Mouse (Mus musculus) left cerebral cortex, adult 11 months (tissue): ENCODE results near the gene Rasal2.
A peak's percentile ranks its signal among the peaks of the same experiment; 100 is the strongest.
"Not testable (repeated sequence)": the region's sequence is repeated elsewhere in the genome, so short reads cannot be mapped to it uniquely, and the experiment has no call there.

Experiments used
- DNase-seq: peaks from one replicate; pipeline ENCODE4 v3.0.0; 2022; ENCODE audit warnings: low spot score

Rasal2 gene

DNA sequence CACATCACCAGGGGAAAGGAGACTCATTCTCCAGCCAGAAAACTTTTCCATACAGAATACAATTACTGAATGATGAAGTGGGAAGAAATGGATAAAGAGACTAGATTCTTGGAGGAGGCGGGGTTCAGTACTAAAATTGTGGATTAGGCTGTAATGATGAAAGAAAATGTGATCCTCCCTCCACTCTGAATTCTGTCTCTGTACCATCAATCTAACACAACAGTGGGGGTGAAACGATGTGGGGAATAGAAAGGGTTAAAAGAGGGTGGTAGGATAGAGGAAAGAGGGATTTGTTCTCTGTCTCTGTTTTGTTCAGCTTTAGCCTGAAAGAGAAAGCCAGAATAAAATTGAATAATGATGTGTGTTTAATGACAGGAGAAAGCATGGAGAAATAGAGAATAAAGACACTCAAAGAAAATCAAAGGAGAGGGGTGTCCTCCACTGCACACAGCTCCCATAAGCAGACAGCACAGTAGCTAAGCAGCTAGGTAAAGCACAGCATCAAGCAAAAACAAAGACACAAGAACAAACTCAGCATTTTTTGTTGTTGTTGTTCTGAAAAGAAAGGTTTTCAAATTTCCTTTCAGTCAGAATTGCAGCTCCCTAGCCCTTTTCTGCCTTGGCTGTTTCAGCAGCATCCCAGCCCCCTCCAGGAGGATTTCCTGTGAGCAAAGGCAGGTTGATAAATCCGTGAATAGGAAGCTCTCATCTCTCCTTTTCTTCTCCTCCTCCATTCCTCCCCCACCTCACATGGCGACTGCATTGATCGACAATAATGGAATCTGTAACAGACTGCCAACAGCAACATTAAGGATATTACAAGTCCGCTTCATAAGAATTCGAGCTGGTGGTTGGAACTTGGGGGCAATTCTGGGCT is 168.6 kb downstream of the Rasal2 start:
- no peak for DNase-seq

DNA sequence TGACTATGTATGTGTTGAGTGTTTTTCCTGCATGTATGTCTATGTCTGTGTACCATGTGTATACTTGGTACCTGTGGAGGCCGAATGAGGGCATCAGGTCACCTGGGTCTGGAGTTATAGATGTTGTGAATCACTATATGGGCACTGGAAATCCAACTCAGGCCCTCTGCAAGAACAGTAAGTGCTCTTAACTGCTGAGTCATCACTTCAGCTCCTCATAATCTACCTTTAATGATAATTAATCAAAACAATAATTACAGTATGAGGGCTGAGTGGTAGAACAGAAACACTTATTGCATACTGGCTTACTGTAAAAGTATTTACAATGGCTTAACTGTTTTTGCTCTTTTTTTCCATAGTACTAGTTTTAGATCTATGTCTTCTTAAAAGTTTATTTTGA is 172.7 kb downstream of the Rasal2 start:
- no peak for DNase-seq

DNA sequence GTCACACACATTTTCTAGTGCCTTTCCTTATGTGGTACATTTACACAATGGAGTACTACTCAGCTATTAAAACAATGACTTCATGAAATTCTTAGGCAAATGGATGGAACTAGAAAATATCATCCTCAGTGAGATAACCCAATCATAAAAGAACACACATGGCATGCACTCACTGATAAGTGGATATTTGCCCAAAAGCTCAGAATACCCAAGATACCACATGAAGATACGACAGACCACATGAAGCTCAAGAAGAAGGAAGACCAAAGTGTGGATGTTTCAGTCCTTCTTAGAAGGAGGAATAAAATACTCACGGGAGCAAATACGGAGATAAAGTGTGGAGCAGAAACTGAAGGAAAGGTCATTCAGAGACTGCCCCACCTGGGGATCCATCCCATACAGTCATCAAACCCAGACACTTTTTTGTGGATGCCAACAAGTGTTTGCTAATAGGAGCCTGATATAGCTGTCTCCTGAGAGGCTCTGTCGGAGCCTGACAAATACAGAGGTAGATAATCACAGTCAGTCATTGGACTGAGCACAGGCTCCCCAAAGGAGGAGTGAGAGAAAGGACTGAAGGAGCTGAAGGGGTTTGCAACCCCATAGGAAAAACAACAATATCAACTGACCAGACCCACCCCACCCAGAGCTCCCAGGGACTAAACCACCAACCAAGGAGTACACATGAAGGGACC is 175.6 kb downstream of the Rasal2 start:
- not testable (repeated sequence) for DNase-seq

DNA sequence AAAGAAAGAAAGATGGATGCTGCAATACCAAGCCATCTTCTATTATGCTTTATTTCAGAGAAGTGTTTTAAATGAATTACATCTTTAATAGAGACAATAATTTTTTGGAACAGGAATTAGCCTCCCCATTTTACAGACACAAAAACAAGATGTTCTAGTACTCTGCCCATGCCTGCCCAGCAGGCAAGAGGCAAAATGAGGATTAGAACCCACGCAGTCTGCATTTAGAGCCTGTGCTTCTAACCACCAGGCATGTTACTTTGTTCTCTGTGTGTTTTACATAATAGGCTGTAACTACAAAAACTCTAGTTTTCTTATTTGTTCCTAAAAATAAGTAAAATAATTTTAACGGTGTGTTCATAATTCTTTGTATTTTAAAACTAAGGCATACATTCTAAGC is 178.9 kb downstream of the Rasal2 start:
- DNase-seq: no peak

DNA sequence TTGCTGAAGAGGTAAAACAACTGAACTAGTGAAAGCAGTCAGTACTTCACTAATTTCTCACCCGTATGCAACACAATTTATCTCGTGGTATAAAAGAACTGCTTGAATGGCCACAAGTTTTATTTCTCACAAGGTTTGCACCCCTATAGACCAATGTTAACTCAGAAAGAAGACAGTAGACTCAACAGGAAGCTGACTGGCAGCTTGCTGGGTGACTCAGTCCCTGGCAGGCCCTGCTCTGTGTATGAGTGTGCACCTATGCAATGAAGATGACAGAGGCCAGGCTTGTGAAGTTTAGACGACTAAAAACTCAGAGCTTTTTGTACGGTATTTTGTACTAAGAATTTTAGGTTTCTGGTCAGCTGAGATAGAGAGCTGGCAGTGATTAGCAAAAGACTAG is 180.0 kb downstream of the Rasal2 start:
- DNase-seq: no peak

DNA sequence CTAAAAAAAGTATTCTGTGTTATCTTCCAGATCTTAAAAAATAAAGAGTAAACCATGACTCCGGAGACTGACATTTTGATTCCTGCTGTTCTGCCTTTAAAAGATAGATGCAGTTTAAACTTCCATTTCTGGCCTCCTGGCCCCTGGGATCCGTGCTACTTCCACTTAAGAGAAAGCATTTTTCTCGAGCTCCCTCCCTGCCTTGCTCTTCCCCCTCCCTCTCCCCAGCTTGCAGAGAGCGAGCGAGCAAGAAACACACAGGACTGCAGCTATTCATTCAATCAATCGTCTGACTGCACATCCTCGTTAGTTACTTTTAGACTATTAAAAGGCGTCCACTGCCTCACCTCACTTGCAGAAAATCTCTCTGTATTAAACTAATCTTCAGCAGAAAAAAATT is 181.4 kb downstream of the Rasal2 start:
- no peak for DNase-seq

DNA sequence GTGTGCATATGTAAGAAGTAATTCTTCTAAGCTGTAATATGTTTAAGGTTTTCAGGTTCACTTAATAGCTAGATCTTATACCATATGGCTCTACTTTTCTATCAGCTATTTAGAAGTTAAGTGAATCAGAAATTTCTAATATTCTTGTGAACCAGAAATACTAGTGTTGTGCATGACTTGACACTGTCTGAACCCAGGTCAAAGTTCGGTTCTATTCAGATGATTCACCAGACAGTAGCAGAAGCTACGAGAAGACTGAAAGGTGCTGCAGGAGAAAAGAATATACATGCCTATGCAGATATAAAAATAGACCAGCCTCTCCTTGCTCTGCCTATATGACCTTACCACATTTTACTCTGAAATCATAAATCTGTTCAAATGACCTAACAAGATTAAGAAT is 182.0 kb downstream of the Rasal2 start:
- DNase-seq: no peak

DNA sequence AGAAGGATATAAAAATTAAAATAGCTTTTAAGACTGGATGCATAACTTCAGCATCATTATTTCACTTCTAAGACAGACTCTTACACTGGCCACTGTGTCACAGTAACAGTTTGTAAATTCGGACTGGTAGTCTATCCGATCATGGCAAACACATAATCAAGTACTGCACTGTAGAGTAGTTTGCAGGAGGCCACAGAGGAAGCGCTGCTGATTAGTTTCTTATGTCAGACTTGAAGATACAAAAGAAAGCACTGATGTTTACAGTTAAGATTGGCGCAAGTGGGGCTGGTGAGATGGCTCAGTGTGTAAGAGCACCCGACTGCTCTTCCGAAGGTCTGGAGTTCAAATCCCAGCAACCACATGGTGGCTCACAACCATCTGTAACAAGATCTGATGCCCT is 187.4 kb downstream of the Rasal2 start:
- DNase-seq: no peak

DNA sequence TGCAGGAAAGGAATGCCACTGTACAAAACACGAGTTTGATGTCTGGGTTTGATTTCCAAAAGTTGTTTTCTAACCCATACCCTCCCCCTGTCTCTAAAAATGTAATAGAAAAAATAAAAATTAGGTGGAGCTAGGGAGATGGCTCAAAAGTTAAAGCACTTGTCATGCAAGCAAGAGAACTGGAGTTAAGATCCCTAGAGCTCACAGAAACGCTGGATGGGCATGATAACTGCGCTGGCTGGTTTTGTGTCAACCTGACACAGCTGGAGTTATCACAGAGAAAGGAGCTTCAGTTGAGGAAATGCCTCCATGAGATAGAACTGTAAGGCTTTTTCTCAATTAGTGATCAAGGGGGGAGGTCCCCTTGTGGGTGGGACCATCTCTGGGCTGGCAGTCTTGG is 191.5 kb downstream of the Rasal2 start:
- no peak for DNase-seq

DNA sequence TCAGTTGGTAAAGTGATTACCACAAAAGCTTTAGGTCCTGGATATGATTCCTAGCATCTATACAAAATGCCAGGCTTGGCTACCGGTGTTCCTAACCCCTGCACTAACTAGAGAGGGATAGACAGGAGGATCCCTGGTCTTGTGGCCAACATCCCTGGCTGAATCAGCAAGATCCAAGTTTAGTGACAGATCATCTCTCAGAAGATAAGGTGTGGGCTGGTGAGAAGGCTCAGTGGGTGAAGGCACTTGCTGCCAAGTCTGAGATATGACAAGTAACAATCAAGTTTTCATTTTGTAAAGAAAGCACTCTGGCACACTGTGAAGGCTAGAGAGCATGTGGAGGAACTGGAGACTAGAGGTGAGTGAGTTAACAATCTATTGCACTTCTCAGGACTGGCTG is 191.9 kb downstream of the Rasal2 start:
- DNase-seq: no peak

DNA sequence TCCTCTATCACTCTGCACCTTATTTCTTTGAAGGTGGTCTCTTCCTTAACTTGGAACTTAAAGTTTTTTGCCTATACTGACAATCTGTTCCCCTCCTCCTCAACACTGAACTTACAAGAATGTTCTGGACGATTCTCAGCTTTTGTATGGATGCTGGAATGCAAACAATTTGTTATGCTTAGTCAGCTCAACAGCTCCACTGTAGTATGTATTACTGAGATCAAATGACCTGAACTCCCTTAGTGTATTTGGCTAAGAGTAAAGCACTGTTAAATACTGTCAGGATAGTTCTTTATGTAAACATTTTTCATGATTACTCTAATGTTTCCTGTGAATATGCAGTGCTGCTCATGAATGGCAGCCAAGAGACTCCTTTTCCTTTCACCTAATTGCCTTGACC is 203.6 kb downstream of the Rasal2 start:
- DNase-seq: no peak

DNA sequence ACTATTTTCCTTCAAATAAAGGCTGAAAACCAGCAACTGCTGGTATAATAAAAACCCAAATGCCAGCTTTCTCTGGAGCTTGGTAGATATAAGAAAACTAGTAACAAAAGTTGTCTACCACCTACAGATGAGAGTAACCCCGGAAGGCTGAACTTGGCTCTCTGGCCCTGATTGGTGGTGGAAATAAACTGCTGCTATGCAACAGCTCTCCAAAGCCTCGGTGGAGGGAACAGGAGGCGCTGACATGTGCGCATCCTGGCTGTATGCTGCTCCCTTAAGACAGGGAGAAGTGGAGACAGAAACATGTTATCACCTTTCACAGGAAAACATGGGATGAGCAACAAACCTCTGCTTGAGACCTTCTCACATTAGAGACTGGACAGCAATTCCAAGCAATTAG is 206.7 kb downstream of the Rasal2 start:
- no peak for DNase-seq

DNA sequence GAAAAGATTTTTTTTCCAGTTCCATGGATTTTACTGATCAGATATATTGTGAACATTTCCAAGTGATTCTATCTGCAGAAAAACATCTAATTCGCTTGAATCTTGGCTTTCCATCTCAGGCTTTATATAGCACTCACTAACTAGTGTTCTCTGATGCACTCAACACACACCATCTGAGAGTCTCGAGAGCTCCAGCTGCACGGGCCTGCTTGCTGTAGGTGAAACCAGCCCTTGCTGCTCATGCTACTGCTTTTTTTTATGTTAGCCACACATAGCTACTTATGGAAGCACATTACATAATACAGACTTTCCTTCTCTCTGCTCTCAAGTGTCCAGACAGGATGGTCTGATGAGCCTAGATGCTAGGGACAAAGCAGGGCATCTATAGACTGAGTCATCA is 229.4 kb downstream of the Rasal2 start:
- peak; percentile 54 for DNase-seq

DNA sequence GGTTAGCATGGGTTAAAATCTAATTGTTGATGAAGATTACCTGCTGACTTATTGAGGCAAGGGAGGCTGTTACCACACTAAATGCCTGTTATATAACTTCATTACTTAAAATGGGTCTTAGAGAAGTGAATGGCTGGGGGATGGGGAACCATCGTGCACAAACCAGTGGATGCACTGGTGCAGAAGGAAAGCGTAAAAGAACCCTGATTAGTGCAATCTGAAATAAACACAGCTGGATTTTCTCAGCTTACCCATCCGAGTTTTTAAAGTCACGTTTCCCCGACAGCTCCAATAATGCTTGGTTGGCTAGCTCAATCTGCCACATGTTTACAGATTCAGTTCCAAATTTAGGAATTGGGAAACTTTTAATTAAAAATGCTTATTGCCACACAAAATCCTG is 230.0 kb downstream of the Rasal2 start:
- DNase-seq: peak; percentile 44

DNA sequence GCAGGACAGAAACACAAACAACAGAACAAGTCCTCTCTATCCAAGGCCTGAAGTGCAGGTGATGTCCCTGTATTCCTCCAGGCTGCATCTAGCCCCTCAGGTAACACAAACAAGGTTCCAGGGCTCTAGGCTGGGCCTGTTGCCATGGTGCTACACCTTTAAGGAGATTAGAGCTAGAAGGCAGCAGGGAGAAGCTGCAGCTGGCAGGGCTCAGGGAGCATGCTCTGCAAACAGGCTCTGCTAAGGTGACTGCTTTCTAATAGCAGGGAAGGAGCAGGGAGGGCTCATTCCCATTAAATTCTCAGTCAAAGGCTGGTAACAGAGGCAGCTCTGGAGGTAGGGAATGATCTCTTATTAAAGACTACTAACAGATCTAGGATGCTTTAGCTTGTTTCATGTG is 231.3 kb downstream of the Rasal2 start:
- DNase-seq: no peak

DNA sequence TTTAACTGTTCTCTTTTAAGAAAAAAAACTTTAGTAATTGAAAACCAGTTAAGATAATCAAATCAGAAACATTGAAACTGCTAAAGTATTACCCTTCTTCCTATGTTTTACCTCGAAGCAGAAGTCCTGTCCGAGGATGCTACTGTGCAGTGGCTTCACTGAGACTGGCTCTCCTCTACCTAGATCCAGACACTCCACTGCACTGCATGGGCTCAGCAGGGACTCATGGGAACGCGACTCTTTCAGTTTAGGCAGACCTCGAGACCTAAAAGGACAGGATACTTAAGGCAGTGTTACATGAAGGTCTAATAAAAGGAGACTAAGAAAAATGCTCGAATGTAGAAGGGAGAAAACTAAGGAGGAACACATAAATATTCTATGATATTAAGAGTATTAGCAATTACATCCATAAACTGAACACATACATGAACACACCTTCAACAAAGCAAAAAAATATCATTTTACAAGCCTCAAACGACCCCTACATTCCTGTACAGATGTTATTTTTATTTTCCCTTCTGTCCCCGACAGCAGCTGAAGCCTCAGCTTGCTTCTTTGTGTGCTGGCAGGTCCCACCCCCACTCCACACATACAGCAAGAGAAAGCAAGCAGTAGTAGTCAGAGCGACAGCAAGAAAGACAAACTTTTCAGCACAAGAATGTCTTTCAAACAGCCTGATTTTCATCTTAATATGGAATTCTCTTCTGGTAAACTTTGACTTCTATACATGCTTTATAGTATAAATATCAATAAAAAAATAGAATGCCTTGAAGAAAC is 233.2 kb downstream of the Rasal2 start:
- DNase-seq: no peak

DNA sequence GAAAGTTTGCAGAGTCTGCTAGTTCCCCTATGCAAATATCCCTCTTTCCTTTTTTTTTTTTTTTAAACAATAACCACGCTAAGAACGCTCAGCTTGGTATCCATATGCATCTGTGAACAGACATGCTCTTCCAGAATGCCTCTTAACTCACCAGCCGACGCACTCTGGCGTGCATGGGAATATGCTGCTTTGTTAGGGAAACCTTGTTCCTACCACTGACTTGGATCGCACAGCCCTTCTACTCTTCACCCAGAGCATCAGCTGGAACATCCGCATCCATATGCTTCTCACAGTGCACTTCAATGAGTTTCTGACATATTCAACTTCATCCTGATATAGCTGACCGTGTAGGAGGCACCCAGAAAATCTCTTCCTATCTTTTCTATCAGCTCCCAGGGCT is 243.1 kb downstream of the Rasal2 start:
- peak; percentile 37 for DNase-seq

DNA sequence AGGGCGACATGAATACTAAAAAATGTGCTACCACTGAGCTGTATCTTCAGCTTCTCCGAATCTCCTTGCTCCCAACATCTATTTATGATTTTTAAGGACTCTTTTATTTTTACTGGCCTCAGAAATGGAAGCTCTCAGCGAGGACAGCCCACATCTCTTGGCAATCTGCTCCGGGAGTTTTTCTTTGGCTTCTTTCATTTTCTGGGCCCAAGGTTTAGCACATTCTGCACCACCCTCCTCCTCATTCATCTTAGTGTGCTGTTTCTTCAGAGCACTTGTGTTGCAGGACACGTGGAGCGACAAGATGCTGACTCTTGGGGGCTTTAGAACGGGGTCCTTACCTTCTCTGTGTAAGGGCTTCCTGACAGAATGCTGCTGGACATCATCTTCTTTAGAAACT is 243.5 kb downstream of the Rasal2 start:
- DNase-seq: peak; percentile 68

DNA sequence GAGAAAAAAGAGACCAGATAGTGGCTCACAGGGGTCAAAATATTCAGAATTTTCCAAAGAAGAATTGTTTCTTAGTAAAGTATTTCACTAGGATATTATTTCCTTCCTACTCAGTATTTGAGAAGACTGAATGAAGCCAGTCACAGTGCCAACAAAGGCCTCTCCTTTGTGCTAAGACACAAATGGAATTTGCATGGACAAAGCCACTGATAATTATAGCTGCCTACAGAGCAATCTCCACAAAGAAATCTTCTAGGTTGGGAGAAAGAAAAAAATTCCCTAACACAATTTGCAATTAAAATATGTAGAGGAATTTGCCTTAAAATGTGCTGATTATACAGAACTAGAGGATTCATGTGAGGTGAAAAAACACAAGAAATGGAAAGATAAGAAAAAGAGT is 258.6 kb downstream of the Rasal2 start:
- DNase-seq: no peak

DNA sequence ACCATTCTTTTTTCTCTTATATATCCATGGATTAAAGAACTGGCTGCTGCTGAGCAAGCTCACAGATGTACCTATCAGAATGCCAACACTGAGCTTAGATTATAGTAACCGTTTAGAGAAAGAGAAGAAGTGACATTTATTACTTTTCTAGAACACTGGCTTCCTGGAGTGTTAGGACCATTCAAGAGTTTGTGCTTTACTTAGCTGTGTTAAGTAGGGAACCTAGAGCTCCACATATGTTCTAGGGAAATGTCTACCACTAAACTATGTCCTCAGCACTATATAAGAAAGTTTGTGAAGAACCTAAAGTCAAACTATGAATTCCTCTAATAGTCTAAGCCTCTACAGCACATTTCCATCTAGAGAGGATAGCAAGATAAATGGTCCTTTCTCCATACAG is 262.3 kb downstream of the Rasal2 start:
- DNase-seq: no peak

DNA sequence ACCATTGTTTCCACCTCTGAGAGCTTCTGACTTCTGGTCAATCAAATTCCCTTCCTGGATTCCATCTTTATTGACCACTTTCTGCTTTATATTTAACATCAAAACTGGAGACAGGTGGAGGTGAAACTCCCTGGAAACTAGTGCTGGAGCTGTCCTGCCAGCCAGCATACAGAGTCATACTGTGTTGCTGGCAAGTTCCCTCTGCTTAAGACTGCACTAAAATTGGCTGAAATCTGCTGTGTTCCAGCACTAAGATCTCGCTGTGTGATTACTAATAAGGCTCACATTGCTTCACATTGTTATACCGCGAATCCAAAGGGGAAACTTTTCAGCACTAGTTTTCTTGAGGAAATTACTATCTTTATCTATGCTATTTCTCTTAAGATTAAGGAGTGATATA is 267.8 kb downstream of the Rasal2 start:
- no peak for DNase-seq

DNA sequence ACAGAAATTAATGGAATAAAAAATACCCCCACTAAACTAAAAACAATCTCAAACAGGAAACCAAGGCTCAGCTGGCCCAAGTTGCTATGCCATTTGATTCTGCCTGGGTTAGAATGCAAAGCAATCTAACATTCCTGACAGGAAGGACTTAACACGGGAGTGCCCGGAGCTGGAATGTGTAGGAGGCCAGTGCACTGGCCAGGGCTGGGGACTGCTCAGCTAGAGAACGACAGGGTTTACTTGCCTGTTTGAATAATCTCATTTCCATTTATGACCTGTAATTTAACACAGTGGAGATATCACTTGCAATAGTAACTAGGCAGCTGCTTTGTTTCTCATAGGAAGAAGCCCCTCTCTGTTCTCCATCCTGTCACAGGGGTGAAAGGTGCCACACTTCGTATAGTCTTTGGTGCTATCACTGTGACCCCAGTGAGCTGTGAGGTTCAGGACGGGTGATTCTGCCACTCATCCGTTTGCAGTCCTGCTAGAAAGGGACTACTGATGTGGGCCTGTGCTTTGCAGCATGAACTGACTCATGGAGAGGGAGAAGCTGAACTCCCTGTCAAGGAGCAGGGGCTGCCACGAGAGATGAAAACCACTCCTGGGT is 269.0 kb downstream of the Rasal2 start:
- DNase-seq: no peak

DNA sequence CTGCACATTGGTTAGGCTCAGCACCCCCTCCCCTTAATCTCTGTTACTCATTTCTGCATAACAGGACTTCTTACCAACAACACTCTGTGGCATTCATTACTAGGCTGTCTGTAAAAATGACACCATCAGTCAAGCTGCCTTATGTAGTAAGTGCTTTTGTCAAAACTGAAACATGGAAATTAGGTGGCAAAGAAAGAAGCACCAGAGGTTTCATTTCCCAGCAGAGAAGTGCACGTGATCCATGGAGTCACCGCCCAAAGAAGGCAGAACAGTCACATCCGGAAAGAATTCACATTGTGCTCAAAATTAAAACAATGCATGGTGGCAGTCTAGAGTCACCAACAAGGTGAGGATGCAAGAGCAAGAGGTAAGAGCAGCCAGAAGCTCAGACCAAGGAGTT is 271.4 kb downstream of the Rasal2 start:
- no peak for DNase-seq
